Mouse (Mus musculus) cerebellum, adult 2 months (tissue): ENCODE data around the gene Raf1.

Experiments
- CTCF ChIP-seq: fragments of 200-500 bp; IDR thresholded peaks from 2 replicates; pipeline ENCODE4 v1.5.1; 2011; ENCODE audit warnings: low read depth, mild to moderate bottlenecking, control low read depth, low read length, moderate library complexity, borderline replicate concordance; ENCODE audit not compliant: insufficient read depth
- POLR2A ChIP-seq: fragments of 200-500 bp; IDR thresholded peaks from 2 replicates; pipeline ENCODE4 v1.6.1; 2011; ENCODE audit warnings: low read length, control low read depth, borderline replicate concordance; ENCODE audit not compliant: insufficient read depth

GRCm38 (mm10) chr6:115674316-115674715 is 2.1 kb downstream of the Raf1 start:
- TF ChIP-seq POLR2A (no peak), CTCF (no peak)
